Comparison of ENCODE assay signal across 8 mouse cellular contexts in the genomic region with DNA sequence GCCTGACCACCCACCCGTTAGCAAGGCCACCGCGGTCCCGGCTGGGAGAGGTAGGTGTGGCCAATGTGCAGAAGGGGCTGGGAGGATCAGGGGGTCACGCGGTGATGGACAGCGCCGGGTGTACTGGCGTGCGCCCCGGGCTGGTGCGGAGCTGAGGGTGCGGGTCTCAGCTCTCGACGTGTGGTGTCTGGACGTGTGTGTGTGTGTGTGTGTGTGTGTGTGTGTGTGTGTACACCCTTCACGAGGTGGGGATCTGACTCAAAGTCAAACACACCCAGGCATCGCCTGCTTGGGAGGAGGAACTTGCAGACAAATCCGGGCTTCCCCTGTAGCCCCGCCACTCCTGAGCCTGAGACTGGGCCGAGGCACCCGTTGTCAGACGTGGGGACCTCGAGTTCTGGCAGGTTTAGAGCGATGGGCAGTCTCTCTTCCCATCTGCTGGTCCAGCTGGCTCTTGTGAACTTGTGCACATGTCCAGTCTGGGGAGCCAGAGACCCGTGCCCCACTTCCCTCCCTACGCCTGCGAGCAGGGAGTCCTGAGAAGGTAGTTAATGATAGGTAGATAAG. TPM values are rescaled to one million over a fixed set of nuclear protein-coding genes. Genes with fewer than 3 reads are reported as not detected.
A peak's percentile ranks its signal among the peaks of the same experiment; 100 is the strongest.
DNase-seq lines count a peak whose midpoint lies in the region; ATAC-seq and TF ChIP-seq lines count a peak whose summit lies in the region.

A gene (minus strand): TSS at position 59 of the 567 bp plus-strand sequence.

- 6% methylated on average over 28 of the region's 28 CpGs for WGBS in kidney, postnatal 0 days
- WGBS in forebrain, embryonic 12.5 days, result 6% methylated on average over 28 of the region's 28 CpGs
- WGBS in limb, embryonic 11.5 days, result 3% methylated on average over 28 of the region's 28 CpGs
- 5% methylated on average over 27 of the region's 28 CpGs for WGBS in neural tube, embryonic 12.5 days

- no peaks in the 10 kb centered on the region for H3K9me3 ChIP-seq in kidney, postnatal 0 days (replicated peaks; ENCODE audit: low read length)
- no peaks in the 10 kb centered on the region for H3K9me3 ChIP-seq in forebrain, embryonic 12.5 days
- no peaks in the 10 kb centered on the region for H3K9me3 ChIP-seq in limb, embryonic 11.5 days (ENCODE audit: control insufficient read depth, low read length)
- H3K9me3 ChIP-seq in neural tube, embryonic 12.5 days, result no peaks in the 10 kb centered on the region

- H3K27ac ChIP-seq in kidney, postnatal 0 days, result no peak within 1 kb of the TSS
- H3K27ac ChIP-seq in forebrain, embryonic 12.5 days, result no peak within 1 kb of the TSS
- no peak within 1 kb of the TSS for H3K27ac ChIP-seq in limb, embryonic 11.5 days (replicated peaks; ENCODE audit: low read depth, low read length)
- no peak within 1 kb of the TSS for H3K27ac ChIP-seq in neural tube, embryonic 12.5 days

- H3K4me3 ChIP-seq in kidney, postnatal 0 days (replicated peaks; ENCODE audit: low read depth, low read length), result peak within 1 kb of the TSS; percentile 45
- peak within 1 kb of the TSS; percentile 51 for H3K4me3 ChIP-seq in forebrain, embryonic 12.5 days (replicated peaks)
- peak within 1 kb of the TSS; percentile 49 for H3K4me3 ChIP-seq in limb, embryonic 11.5 days (ENCODE audit: low read depth, low read length)
- H3K4me3 ChIP-seq in neural tube, embryonic 12.5 days, result peak within 1 kb of the TSS; percentile 45

- no peaks in the 10 kb centered on the region for H3K36me3 ChIP-seq in kidney, postnatal 0 days (ENCODE audit: insufficient read depth, low read length)
- H3K36me3 ChIP-seq in forebrain, embryonic 12.5 days (replicated peaks), result no peaks in the 10 kb centered on the region
- H3K36me3 ChIP-seq in limb, embryonic 11.5 days (ENCODE audit: control insufficient read depth, insufficient read depth, low read length), result no peaks in the 10 kb centered on the region
- H3K36me3 ChIP-seq in neural tube, embryonic 12.5 days, result no peaks in the 10 kb centered on the region

- intact Hi-C loops in heart, postnatal 36 days (cut with DNase I), result no loop called here

- TF ChIP-seq CTCF in kidney, postnatal 0 days (IDR thresholded peaks at IDR 0.05; ENCODE audit: low read depth), result no peak

- H3K9ac ChIP-seq in kidney, postnatal 0 days (ENCODE audit: low read depth, low read length), result peak within 1 kb of the TSS; percentile 58
- peak within 1 kb of the TSS; percentile 63 for H3K9ac ChIP-seq in forebrain, embryonic 12.5 days
- H3K9ac ChIP-seq in limb, embryonic 11.5 days (ENCODE audit: low read length), result peak within 1 kb of the TSS; percentile 65
- H3K9ac ChIP-seq in neural tube, embryonic 12.5 days, result peak within 1 kb of the TSS; percentile 71

- peaks cover 15% of the 10 kb centered on the region for H3K4me1 ChIP-seq in kidney, postnatal 0 days (replicated peaks; ENCODE audit: insufficient read depth, low read length)
- H3K4me1 ChIP-seq in forebrain, embryonic 12.5 days, result peaks cover 32% of the 10 kb centered on the region
- peaks cover 27% of the 10 kb centered on the region for H3K4me1 ChIP-seq in limb, embryonic 11.5 days (ENCODE audit: control insufficient read depth, insufficient read depth, low read length)
- H3K4me1 ChIP-seq in neural tube, embryonic 12.5 days, result peaks cover 43% of the 10 kb centered on the region

- DNase-seq in kidney, postnatal 0 days (ENCODE audit: low spot score), result peak; percentile 53
- DNase-seq in kidney, adult 9 months, result no peak
- DNase-seq in adrenal gland, postnatal 10 days, result peak; percentile 54
- peak in 1 of 2 experiments; percentile 54 for DNase-seq in heart, postnatal 36 days
- no peak for DNase-seq in limb, embryonic 11.5 days (ENCODE audit: low spot score)
- no peak for DNase-seq in thymus, postnatal 10 days (ENCODE audit: low spot score in 2 of 2)

- ATAC-seq in kidney, postnatal 0 days (replicated peaks; ENCODE audit: low FRiP score, low read depth), result no peak
- 0 out of 2 replicates have a peak, but pooled peaks have one; percentile 34 for ATAC-seq in forebrain, embryonic 12.5 days (ENCODE audit: low FRiP score)
- ATAC-seq in limb, embryonic 11.5 days (ENCODE audit: insufficient number of reproducible peaks, low FRiP score, low TSS enrichment, low read depth), result no peak
- ATAC-seq in neural tube, embryonic 12.5 days (ENCODE audit: low FRiP score, low read depth), result no peak

- peak within 1 kb of the TSS; percentile 75 for H3K4me2 ChIP-seq in kidney, postnatal 0 days (ENCODE audit: low read length)
- H3K4me2 ChIP-seq in forebrain, embryonic 12.5 days, result peak within 1 kb of the TSS; percentile 92
- peak within 1 kb of the TSS; percentile 99 for H3K4me2 ChIP-seq in limb, embryonic 11.5 days (ENCODE audit: low read depth, severe bottlenecking)
- peak within 1 kb of the TSS; percentile 80 for H3K4me2 ChIP-seq in neural tube, embryonic 12.5 days (replicated peaks)

- peaks cover 6% of the 10 kb centered on the region; the same call in 1 of the 2 replicates for H3K27me3 ChIP-seq in kidney, postnatal 0 days (ENCODE audit: insufficient read depth, low read length)
- peaks cover 64% of the 10 kb centered on the region for H3K27me3 ChIP-seq in forebrain, embryonic 12.5 days
- H3K27me3 ChIP-seq in limb, embryonic 11.5 days (ENCODE audit: control insufficient read depth, insufficient read depth, low read length), result peaks cover 9% of the 10 kb centered on the region
- peaks cover 58% of the 10 kb centered on the region for H3K27me3 ChIP-seq in neural tube, embryonic 12.5 days (replicated peaks)

RNA-seq across cellular contexts. Expression of the gene that starts here (rescaled TPM):
- 35.2 and 37.5 TPM in 2 replicates for polyA plus RNA-seq in kidney, postnatal 0 days (2015; fragmentation: Nextera tagmentation; extraction: Ambion mirVana)
- 10 to 100 TPM; 40.8 to 44.7 TPM for total RNA-seq in adrenal gland, postnatal 10 days (2021)
- 4.2 and 4.3 TPM in 2 replicates for polyA plus RNA-seq in forebrain, embryonic 12.5 days (2016; fragmentation: Nextera tagmentation; extraction: Ambion mirVana)
- 10 to 100 TPM; 39.8 to 50.8 TPM for total RNA-seq in heart, postnatal 36 days (2021)
- 2.3 and 2.8 TPM in 2 replicates for polyA plus RNA-seq in limb, embryonic 11.5 days (2014; fragmentation: Nextera tagmentation; extraction: Ambion mirVana)
- polyA plus RNA-seq in neural tube, embryonic 12.5 days (2016; fragmentation: Nextera tagmentation; extraction: Ambion mirVana), result 6.7 and 6.9 TPM in 2 replicates

Comparison
In these comparisons a context has a peak if more than half of its experiments do, and no peak if none do; other contexts are left out.
1. DNase-seq: peak in kidney, postnatal 0 days (single experiment) and adrenal gland, postnatal 10 days (single experiment); none in kidney, adult 9 months (single experiment), limb, embryonic 11.5 days (single experiment) and thymus, postnatal 10 days (0 of 2).
2. Peak in every context shown above with its lines, with median percentiles within 50 percentile points of each other: H3K4me2 ChIP-seq, H3K4me3 ChIP-seq and H3K9ac ChIP-seq.